Mouse (Mus musculus) MEL (cell line): ENCODE data around the gene Otogl.

Source experiments
- CHD1 ChIP-seq: IDR thresholded peaks from 2 replicates; pipeline ENCODE4 v1.6.1; 2012; ENCODE audit warnings: low read depth, mild to moderate bottlenecking, inconsistent platforms, low read length, improper control_type of control experiment
- CTCF ChIP-seq, 3 experiments: IDR thresholded peaks in 2 of 3; conservative IDR thresholded peaks in 1 of 3; 2 replicates each; pipeline ENCODE4 v1.5.1; 2011 to 2012; ENCODE audit warnings: low read length in 3 of 3, low read depth in 2 of 3, mild to moderate bottlenecking in 2 of 3, improper control_type of control experiment in 1 of 3, inconsistent platforms in 1 of 3, mixed read lengths in 1 of 3, moderate library complexity in 1 of 3; ENCODE audit not compliant: control insufficient read depth in 1 of 3, insufficient read depth in 1 of 3, poor library complexity in 1 of 3, severe bottlenecking in 1 of 3
- ETS1 ChIP-seq: IDR thresholded peaks from 2 replicates; pipeline ENCODE4 v1.6.1; 2012; ENCODE audit warnings: low read depth, mild to moderate bottlenecking, inconsistent platforms, low read length, improper control_type of control experiment, moderate library complexity
- GABPA ChIP-seq: IDR thresholded peaks from 2 replicates; pipeline ENCODE4 v1.6.1; 2012; ENCODE audit warnings: low read depth, mild to moderate bottlenecking, inconsistent platforms, low read length, improper control_type of control experiment, moderate library complexity
- MAFK ChIP-seq: IDR thresholded peaks from 2 replicates; pipeline ENCODE4 v1.6.1; 2011; ENCODE audit warnings: low read depth, mild to moderate bottlenecking, low read length, improper control_type of control experiment, borderline replicate concordance
- MAX ChIP-seq: IDR thresholded peaks from 2 replicates; pipeline ENCODE4 v1.6.1; 2011; ENCODE audit warnings: low read length, improper control_type of control experiment
- MAZ ChIP-seq: IDR thresholded peaks from 2 replicates; pipeline ENCODE4 v1.6.1; 2012; ENCODE audit warnings: low read depth, mild to moderate bottlenecking, inconsistent platforms, low read length, improper control_type of control experiment
- MEF2A ChIP-seq: IDR thresholded peaks from 2 replicates; pipeline ENCODE4 v1.6.1; 2014; ENCODE audit warnings: low read depth, mild to moderate bottlenecking, inconsistent platforms, low read length, improper control_type of control experiment; ENCODE audit not compliant: poor library complexity, insufficient replicate concordance, severe bottlenecking; ENCODE audit errors: extremely low read depth
- POLR2A ChIP-seq, 2 experiments: IDR thresholded peaks; 2 replicates each; pipeline ENCODE4 v1.6.1; 2011 to 2012; ENCODE audit warnings: low read length in 2 of 2, mild to moderate bottlenecking in 2 of 2, control low read depth in 1 of 2, improper control_type of control experiment in 1 of 2, low read depth in 1 of 2, moderate library complexity in 1 of 2; ENCODE audit not compliant: control insufficient read depth in 1 of 2, insufficient read depth in 1 of 2, poor library complexity in 1 of 2
- POLR2AphosphoS5 ChIP-seq: IDR thresholded peaks from 2 replicates; pipeline ENCODE4 v1.6.1; 2012; ENCODE audit warnings: low read depth, borderline replicate concordance, mild to moderate bottlenecking, inconsistent platforms, low read length, moderate library complexity, mixed read lengths
- USF1 ChIP-seq: IDR thresholded peaks from 2 replicates; pipeline ENCODE4 v1.6.1; 2014; ENCODE audit warnings: low read depth, mild to moderate bottlenecking, inconsistent platforms, low read length, improper control_type of control experiment, moderate library complexity
- USF2 ChIP-seq, 2 experiments: IDR thresholded peaks; 2 replicates each; pipeline ENCODE4 v1.6.1; 2011 to 2012; ENCODE audit warnings: improper control_type of control experiment in 2 of 2, low read length in 2 of 2, borderline replicate concordance in 1 of 2, inconsistent platforms in 1 of 2, low read depth in 1 of 2, mild to moderate bottlenecking in 1 of 2; ENCODE audit not compliant: insufficient read depth in 1 of 2
- ZKSCAN1 ChIP-seq: IDR thresholded peaks from 2 replicates; pipeline ENCODE4 v1.6.1; 2012; ENCODE audit warnings: low read depth, mild to moderate bottlenecking, inconsistent platforms, low read length, improper control_type of control experiment, moderate library complexity

DNA sequence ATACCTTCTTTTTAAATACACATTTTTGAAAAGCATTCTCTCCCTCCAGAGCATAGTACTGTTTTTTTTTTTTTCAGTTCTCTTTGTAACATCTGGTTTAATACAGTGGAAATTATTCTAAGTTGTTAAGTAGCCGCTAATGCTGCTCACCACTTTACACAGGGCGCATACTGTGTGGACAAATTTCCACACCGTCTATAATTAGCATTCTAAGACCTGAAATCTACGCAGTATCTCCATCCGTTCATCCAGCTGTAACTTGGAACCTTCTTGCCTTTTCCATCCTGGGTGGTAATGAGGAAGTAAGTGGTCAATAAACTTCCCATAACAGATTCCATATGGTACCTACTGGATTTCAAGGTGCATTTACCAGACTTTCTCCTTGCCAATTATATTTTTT, 172.1 kb downstream of the Otogl start:
- TF ChIP-seq CTCF (IDR thresholded peaks at IDR 0.05 in 2 of 3, conservative IDR thresholded peaks at IDR 0.05 in 1 of 3; ENCODE audit: control insufficient read depth in 1 of 3, insufficient read depth in 1 of 3, low read depth in 2 of 3, low read length in 3 of 3, poor library complexity in 1 of 3, severe bottlenecking in 1 of 3) (no peak), USF1 (no peak), POLR2AphosphoS5 (no peak), POLR2A (IDR thresholded peaks at IDR 0.05; ENCODE audit: control insufficient read depth in 1 of 2, insufficient read depth in 1 of 2, low read depth in 1 of 2, low read length in 2 of 2, poor library complexity in 1 of 2) (no peak), ETS1 (no peak), USF2 (IDR thresholded peaks at IDR 0.05; ENCODE audit: borderline replicate concordance in 1 of 2, insufficient read depth in 1 of 2, low read depth in 1 of 2, low read length in 2 of 2) (no peak), MAZ (no peak), MAX (no peak), MAFK (no peak), GABPA (no peak), MEF2A (no peak), CHD1 (no peak), ZKSCAN1 (no peak)
